Mouse (Mus musculus) thymus, adult 2 months (tissue): Measurements from ENCODE around the gene Mindy2.

ENCODE experiments used
- CTCF ChIP-seq: fragments of 200-500 bp; IDR thresholded peaks from 2 replicates; pipeline ENCODE4 v1.5.1; 2012; ENCODE audit warnings: mild to moderate bottlenecking, control low read depth, low read length, moderate library complexity, borderline replicate concordance; ENCODE audit not compliant: control insufficient read depth, poor library complexity, insufficient read depth; ENCODE audit errors: extremely low read depth
- POLR2A ChIP-seq: fragments of 200-500 bp; IDR thresholded peaks from 2 replicates; pipeline ENCODE4 v1.6.1; 2012; ENCODE audit warnings: mild to moderate bottlenecking, low read length, control low read depth, moderate library complexity; ENCODE audit not compliant: control insufficient read depth, poor library complexity, insufficient read depth; ENCODE audit errors: extremely low read depth

DNA sequence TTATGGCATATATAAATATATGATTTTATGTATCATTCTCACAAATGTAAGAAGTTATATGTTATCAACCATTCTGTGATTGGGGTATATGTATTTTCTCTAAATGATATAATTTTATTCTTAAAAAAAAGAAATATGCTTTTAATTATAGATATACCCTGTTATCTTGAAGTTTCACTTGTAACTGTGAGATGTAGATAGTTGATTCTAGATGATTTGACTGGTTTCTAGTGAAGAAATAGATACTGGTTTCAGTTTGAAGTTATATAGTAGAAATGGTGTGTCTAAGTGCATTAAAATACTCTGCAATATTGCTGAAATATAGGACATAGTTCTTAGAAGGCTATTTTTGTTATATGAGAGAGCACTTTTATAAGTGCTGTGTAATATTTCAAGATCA lies 33.6 kb upstream of the Mindy2 start:
- TF ChIP-seq POLR2A (no peak), CTCF (no peak)
